Mouse (Mus musculus) embryo, embryonic 10 days (tissue): ENCODE data around the gene Vmn2r124.
"Not testable (repeated sequence)": the region's sequence is repeated elsewhere in the genome, so short reads cannot be mapped to it uniquely, and the experiment has no call there.

Source experiments
- DNase-seq: peaks from one replicate; pipeline ENCODE4 v3.0.0-alpha.2; 2015; ENCODE audit warnings: low spot score

The Vmn2r124 gene

GRCm38 (mm10) chr17:18049124-18049523 lies at the start of gene Vmn2r124:
TSS of gene Vmn2r124 (plus strand) at chr17:18049424.
- no peak for DNase-seq

- DNase-seq: no peak
These were observed 44.5 kb upstream of the Vmn2r124 start for GRCm38 (mm10) chr17:18004752-18005151.

GRCm38 (mm10) chr17:18021433-18021832 lies 27.8 kb upstream of the Vmn2r124 start, which contains the start of gene Fpr-rs4:
TSS of gene Fpr-rs4 (plus strand) at chr17:18021733.
- DNase-seq: no peak

DNA sequence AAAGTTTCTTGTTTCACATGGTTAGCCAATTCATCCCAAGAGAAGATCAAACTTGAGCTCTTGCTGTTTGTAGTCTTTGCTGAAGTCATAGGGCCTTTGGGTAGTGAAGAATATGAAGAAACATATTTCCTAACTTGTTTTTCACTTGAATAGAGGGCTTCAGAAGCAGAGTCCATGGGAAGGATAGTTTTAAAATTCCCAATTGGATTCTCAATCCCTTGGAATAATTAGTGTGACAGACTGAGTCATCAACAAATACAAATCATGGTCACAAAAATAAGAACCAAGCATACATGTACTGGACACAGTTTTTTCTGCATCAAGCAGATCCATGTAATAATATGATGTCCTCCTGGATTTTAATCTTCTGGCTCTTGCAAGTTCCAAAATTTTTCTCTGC lies 35.5 kb downstream of the Vmn2r124 start, which contains the start of gene Vmn2r91:
TSS of gene Vmn2r91 (plus strand) at position 301 of the 400 bp plus-strand sequence.
- DNase-seq: not testable (repeated sequence)

DNA sequence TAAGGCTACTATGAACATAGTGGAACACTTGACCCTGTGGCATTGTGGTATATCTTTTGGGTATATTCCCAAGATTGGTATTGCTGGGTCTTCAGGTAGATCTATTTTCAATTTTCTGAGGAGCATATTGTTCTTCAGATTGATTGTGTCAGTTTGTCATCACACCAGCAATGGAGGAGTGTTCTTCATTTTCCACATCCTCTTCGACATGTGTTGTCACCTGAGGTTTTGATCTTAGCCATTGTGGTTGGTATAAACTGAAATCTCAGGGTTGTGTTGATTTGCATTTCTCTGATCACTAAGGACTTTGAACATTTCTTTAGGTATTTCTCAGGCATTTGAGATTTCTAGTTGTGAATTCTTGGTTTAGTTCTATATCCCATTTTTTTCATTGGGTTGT lies 46.4 kb downstream of the Vmn2r124 start:
- not testable (repeated sequence) for DNase-seq

GRCm38 (mm10) chr17:18102265-18102664 lies 53.0 kb downstream of the Vmn2r124 start:
- DNase-seq: not testable (repeated sequence)
